Mouse (Mus musculus) left cerebral cortex, adult 9 months (tissue): ENCODE data around the gene Slc25a19.

Experiments used
- DNase-seq, 2 experiments: peaks; one replicate each; pipeline ENCODE4 v3.0.0; 2022; ENCODE audit warnings: low spot score in 2 of 2

The Slc25a19 gene

DNA sequence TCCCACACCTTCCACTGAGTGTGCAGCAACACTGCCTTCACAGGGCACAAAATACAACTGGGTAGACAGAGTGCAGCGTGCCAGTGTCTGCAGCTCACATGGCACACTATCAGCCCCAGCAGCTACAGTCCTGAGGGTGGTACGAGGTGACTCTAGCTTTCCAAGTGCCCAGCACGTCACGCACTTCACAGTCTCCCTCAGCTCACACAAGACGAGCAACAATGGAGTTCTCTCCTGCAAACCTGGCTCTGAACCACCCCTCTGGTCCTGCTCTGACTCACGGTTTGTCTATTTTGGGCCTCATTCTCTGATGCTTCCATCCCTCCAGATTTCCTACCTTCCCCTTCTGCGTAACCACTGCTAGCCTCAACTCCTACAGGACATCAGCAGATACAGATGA, 28.4 kb downstream of the Slc25a19 start:
- DNase-seq = peak in 1 of 2 experiments; percentile 59

DNA sequence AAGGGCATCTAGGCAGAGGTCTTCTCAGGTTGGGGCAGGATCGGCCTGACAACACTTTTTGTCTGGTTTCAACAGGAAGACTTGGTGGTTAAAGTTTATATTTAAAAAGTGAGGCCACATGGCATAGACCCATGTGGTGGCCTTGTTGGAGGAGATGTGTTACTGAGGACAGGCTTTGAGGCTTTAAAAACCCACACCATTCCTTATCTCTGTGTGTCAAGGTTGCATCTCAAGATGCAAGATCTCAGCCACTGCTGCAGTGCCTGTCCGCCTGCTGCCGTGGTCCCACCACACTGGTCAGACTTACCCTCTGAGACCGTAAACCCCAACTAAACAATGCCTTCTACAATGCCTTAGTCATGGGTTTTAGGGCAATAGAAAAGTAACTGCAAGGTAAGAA, 29.8 kb downstream of the Slc25a19 start:
- no peak for DNase-seq

DNA sequence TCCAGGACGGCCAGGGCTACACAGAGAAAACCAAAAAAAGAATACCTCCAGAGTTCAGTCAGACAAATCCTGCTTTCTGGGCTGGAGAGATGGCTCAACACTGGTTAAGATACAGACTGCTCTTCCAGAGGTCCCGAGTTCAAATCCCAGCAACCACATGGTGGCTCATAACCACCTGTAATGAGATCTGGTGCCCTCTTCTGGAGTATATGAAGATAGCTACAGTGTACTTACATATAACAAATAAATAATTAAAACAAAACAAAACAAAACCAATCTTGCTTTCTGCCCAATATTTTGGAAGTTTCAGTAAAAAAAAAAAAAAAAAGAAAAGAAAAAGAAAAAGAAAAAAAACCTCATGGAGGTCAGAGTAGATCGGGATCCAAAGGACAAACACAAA, 32.9 kb downstream of the Slc25a19 start:
- DNase-seq = no peak

DNA sequence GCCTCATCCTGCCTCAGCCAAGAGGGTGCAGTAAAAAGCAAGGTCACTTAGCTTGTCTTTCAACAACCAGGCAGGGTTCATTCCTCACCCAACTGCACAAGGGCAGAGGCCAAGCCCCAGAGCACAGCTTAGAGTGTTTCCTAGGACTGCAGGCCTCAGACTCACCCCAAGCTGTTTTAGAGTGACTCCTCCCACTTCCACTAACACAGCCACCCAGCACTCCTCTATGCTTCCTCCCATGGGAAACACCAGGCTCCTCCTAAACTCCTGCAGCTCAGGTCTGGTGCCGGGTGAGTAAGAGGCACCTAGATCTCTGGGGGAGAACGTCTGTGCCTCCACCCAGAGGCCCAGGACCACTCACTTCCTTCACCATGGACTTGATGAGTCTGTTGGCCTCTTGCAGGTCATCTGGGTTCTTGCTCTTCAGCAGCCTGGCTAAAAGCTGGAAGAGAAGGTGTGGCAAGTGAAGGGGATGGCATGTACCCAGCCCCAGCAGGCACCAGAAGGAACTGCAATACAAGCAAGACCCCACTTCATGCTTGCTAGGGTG, 37.5 kb downstream of the Slc25a19 start:
- no peak for DNase-seq

DNA sequence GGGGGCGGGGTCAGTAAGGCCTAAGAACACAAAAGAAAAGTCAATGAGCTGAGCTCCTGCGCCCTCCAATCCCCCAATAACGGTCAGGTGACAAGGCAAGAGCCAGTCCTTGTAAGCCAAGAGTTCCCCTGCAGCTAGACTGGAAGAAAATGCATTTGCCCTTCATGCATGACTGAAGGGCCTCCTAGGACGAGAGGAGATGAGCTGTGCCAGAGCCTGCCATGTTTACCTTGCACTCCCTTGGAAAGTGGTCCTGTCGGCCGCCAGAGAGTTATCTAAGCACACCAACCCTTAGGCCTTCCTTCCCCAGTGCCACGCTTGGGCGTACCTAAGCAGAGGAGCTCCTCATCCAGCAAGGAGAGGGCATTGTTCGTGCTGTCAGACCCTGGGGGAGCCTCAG, 40.1 kb downstream of the Slc25a19 start:
- no peak for DNase-seq

DNA sequence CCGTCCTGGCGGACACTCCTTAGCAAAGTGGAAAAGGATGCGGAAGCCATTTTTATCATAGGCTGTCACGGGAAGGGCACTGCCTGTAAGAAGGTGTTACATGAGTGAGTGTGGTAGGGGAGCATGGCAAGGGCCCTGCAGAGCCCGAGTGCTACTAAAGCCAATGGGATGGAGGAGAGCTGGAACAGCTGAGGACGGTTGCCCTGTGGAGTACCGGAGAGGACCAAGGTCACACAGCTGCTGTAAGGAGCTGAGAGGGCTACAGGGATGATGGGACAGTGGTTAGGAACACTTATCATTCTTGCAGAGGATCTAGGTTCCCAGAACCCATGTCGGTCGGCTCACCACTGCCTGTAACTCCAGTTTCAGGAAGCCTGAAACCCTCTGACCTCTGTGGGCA, 41.7 kb downstream of the Slc25a19 start:
- DNase-seq = no peak

DNA sequence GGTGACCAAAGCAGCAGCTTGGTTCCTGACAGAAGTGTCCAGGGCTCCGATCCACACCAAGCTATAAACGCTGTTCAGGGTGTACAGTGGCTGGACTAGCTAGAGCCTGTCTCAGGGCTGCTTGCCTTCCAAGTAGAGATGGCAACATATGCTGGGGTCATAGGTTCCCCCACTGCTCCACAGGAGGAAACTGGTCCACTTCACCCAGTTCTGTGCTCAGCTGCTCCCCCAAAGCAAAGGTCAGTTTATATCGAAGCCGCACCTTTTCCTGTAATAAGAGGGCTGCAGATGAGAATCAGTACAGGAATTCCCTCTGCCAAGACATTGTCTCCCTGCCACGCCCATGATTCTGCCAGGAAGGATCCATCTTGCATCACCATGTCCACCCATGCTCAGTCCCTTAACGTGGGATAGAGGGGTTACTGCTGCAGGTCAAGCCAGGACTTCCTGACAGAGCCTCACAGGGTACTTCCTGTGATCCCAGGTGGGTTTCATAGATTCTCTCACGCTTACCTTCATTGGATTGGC, 42.5 kb downstream of the Slc25a19 start:
- no peak for DNase-seq

DNA sequence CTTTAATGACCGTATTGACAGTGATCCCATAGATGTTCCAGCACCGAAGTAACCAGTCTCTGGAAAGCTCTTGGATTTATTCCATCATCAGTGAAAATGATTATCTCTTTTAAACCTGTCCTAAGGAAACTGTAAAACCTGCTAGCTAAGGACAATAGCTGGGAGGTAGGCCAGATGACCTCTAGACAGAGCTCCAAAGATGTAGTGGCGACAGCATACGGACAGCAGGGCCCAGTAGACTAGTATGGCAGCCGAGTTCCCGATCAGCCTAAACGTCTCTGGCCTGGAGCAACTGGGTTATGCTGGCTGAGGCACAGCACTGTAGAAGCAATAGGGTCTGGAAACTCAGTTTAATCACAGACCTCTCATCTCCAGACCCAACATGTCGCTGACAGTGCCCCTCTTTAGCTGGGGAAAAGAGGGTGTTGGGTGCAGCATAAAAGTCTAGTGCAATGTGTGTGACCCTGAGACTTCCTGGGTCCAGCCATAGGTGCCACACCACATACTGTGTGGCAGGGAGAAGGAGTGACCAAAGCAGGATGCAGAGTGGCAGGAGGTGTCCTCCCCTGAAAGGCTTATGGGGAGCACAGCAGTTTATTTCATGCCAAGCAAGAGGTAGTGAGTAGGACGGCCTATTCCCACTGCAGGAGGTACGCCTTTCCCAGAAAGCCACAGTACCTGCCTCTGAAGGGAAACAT, 43.6 kb downstream of the Slc25a19 start:
- DNase-seq = no peak

DNA sequence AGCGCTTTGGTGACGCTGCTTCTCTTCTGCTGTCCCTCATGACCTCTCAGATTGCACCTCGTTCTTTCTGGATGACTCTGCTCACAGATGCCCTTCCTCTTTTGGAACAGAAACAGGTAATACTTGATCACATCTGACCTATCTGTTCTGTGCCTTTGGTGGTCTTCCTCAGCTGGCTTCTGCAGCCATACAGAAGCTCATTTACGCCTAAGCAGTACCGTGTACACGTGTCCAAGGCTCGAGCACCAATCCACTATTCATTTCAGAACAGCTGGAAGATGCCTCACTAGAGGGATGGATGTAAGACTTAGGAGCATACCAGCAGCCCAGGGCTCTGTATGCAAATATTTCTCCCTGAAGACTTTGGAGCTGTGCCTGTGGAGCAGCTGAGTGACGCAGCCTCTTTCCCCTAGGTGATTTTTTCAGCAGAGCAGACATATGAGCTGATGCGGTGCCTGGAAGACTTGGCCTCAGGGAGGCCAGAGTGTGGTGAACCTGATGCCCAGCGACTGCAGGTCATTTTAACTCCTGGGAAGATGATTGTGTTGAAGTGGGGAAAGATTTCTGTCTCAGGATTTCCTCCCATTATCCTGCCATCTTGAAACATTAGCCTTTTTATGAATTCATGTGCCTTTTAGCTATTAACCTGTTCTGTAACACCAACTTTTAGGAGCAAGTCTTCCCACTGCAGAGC, 45.0 kb downstream of the Slc25a19 start:
- DNase-seq = no peak

DNA sequence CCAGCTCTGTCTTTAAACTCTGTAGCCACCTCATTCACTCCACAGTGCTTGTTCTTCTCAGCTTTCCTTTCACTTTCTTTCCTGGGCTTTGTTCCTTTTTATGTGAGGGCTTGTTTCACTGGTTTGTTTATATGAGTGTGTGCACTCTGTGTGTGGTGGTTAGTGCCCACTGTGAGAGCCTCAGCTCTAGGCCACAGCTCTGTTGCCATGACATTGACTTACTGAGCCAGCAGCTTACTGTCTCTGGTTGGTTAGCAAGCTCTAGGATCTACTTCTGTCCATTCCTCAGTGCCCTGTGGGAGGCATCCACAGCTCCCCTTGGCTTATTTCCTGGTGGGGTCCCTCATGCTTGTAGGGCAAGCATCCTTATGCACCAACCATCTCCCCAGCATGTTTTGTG, 49.0 kb downstream of the Slc25a19 start:
- DNase-seq = no peak

DNA sequence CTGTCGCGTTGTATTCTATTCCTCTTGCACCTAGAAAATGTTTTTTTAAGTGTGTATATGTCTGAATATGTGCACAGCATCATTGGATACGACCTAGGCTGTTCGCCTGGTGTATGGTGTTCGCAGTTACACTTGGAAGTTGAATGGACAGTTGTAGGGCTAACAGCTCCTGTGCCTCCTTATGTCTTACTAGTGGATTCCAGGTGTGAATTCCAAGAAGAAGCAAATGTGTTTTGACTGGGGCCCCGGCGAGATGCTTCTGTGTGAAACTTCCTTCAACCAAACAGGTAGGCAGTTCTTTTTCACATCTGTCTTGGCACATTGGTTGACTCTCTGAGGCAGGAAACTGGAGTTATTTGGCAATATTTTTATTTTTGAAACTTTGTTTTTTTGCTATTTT, 63.1 kb downstream of the Slc25a19 start:
- DNase-seq = no peak
